Mouse (Mus musculus) hindbrain, postnatal 0 days (tissue): ENCODE data around the gene Hivep2. TPM values are rescaled to one million over a fixed set of nuclear protein-coding genes. Genes with fewer than 3 reads are reported as not detected.

Experiments
- ATAC-seq: fragments of 200-750 bp; cut with Nextera tagmentation; 2 replicates; pipeline ENCODE4 v1.8.0; 2017; ENCODE audit warnings: mild to moderate bottlenecking, moderate TSS enrichment, moderate library complexity
- DNase-seq: peaks from one replicate; pipeline ENCODE4 v3.0.0-alpha.2; 2015; ENCODE audit warnings: low spot score
- H3K27ac ChIP-seq: fragments of 300-500 bp; sonication (generic); 2 replicates; pipeline ENCODE4 v1.5.1; 2014; ENCODE audit warnings: mild to moderate bottlenecking
- H3K27me3 ChIP-seq: fragments of 300-500 bp; sonication (generic); 2 replicates; pipeline ENCODE4 v1.6.1; 2014; ENCODE audit warnings: low read length, mixed read lengths; ENCODE audit not compliant: insufficient read depth
- H3K36me3 ChIP-seq: fragments of 300-500 bp; sonication (generic); 2 replicates; pipeline ENCODE4 v1.6.1; 2014; ENCODE audit warnings: low read length, mixed read lengths; ENCODE audit not compliant: insufficient read depth
- H3K4me1 ChIP-seq: fragments of 300-500 bp; sonication (generic); 2 replicates; pipeline ENCODE4 v1.6.1; 2014; ENCODE audit warnings: antibody characterized with exemption, low read length, mixed read lengths; ENCODE audit not compliant: insufficient read depth
- H3K4me2 ChIP-seq: fragments of 300-500 bp; sonication (generic); 2 replicates; pipeline ENCODE4 v1.6.1; 2014; ENCODE audit warnings: low read depth, mild to moderate bottlenecking, low read length, moderate library complexity, mixed read lengths
- H3K4me3 ChIP-seq: fragments of 300-500 bp; sonication (generic); 2 replicates; pipeline ENCODE4 v1.5.1; 2014; ENCODE audit warnings: low read length
- H3K9ac ChIP-seq: fragments of 300-500 bp; sonication (generic); replicated peaks from 2 replicates; pipeline ENCODE4 v1.6.1; 2014; ENCODE audit warnings: mild to moderate bottlenecking, low read length, moderate library complexity, mixed read lengths
- H3K9me3 ChIP-seq: fragments of 300-500 bp; sonication (generic); 2 replicates; pipeline ENCODE4 v1.6.1; 2016; ENCODE audit warnings: low read length, mixed read lengths
- CTCF ChIP-seq: IDR thresholded peaks from 2 replicates; pipeline ENCODE4 v1.5.1; 2016; ENCODE audit warnings: antibody characterized with exemption, control low read depth, low read depth
- WGBS: fragments of 180-500 bp; shearing (Covaris S2); extraction: QIAGEN DNeasy Blood & Tissue Kit; methylation state at CpG from one replicate; pipeline ENCODE4 v1.1.7; 2014; 5-methylcytosine and 5-hydroxymethylcytosine counted together
- polyA plus RNA-seq: library from polyadenylated mRNA; unstranded; fragments of >200 nt; fragmentation: Nextera tagmentation; extraction: Ambion mirVana; gene quantifications from 2 replicates; pipeline ENCODE4 v1.2.1, GENCODE M21; 2015
- total RNA-seq: library from RNA; depleted of rRNA; stranded (reverse); fragments of >200 nt; gene quantifications from 2 replicates; pipeline ENCODE4 v1.2.3, GENCODE M21; 2014

Gene Hivep2
- total and polyA plus RNA-seq, 2 experiments from 2014 or later = 13.6 to 43.5 TPM

DNA sequence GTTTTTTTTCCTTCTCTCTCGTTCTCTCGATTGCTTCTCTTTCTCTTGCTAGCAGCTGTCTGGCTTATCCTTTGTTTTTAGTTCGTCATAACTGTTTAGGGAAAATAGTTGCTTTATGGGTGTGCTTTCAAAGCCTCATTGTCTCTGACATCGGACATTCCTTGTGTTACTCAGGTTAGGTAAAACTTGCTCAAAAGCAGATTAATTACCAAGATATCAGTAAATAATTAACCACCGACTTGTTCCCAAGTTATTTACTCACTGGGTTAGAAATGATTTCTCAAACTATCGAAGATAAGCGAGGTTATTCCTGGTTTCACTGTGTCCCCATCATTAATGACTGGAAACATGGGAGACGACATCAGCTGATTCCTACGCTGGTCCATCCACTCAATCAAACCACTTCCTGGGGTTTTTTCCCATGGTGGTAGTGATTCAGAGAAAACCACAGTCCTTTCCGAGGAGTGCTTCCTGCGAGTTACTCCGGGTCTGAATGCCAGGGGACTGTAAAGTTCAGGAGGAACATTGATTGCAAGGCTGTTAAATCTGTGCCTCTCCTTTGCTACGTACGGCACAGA, 64.7 kb downstream of the Hivep2 start:
- WGBS = 92% methylated on average over 14 of the region's 14 CpGs
- TF ChIP-seq CTCF = no peak
- Histone ChIP-seq H3K4me1 (no peaks in the 10 kb centered on the region), H3K36me3 (no peaks in the 10 kb centered on the region), H3K9me3 (no peaks in the 10 kb centered on the region), H3K9ac (no peak overlapping the region), H3K27me3 (no peaks in the 10 kb centered on the region), H3K27ac (no peak overlapping the region), H3K4me2 (no peak overlapping the region), H3K4me3 (no peak overlapping the region)
- ATAC-seq = no peak
- DNase-seq = no peak

DNA sequence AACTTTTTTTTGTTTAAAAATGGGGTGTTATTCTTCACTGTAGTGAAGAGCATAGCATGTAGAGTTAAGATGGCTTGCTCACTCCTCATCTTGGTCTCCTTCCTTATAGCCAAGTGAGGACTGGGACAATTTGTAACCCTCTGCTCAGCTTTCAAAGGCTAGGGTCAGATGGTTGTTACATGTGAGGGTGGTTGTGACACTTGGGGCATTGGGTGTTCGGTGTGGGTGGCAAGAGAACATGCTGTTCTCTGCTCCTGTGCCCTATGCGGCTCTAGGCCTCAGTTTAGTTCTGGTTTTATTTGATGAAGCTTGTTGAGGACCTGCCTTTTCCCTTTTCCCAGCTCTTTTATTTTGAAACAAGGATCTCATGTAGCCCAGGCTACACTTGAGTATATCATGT, 66.7 kb downstream of the Hivep2 start:
- H3K9ac ChIP-seq = no peak overlapping the region
- no peaks in the 10 kb centered on the region for H3K36me3 ChIP-seq
- H3K4me3 ChIP-seq = no peak overlapping the region
- H3K27me3 ChIP-seq = no peaks in the 10 kb centered on the region
- H3K4me1 ChIP-seq = no peaks in the 10 kb centered on the region
- no peak overlapping the region for H3K4me2 ChIP-seq
- H3K9me3 ChIP-seq = no peaks in the 10 kb centered on the region
- no peak for TF ChIP-seq CTCF
- no peak overlapping the region for H3K27ac ChIP-seq
- DNase-seq = no peak
- 91% methylated on average over 2 of the region's 2 CpGs for WGBS
- ATAC-seq = no peak

DNA sequence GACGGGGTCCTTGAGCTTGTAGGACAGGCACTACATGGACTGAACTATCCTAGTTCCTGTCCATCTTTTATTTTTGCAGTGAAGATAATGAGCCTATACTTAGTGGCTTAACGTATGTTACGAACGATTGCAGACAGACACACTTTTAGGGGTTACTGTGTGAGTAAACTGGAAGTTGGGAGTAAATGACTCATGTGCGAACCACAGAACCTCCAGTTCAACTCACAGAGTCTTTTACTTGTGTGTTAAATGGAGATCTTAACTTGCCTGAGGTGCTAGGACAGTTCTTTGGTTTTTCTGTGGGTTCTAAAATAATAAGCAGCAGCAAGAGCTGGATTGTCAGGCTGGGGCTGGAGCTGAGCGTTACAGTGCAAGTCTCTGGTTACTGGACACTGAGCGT, 68.2 kb downstream of the Hivep2 start:
- no peaks in the 10 kb centered on the region for H3K36me3 ChIP-seq
- DNase-seq (no peak), ATAC-seq (no peak)
- 97% methylated on average over 7 of the region's 7 CpGs for WGBS
- no peak overlapping the region for H3K4me2 ChIP-seq
- H3K27ac ChIP-seq = no peak overlapping the region
- H3K4me1 ChIP-seq = no peaks in the 10 kb centered on the region
- no peak overlapping the region for H3K9ac ChIP-seq
- no peak overlapping the region for H3K4me3 ChIP-seq
- TF ChIP-seq CTCF = no peak
- H3K9me3 ChIP-seq = no peaks in the 10 kb centered on the region
- no peaks in the 10 kb centered on the region for H3K27me3 ChIP-seq

DNA sequence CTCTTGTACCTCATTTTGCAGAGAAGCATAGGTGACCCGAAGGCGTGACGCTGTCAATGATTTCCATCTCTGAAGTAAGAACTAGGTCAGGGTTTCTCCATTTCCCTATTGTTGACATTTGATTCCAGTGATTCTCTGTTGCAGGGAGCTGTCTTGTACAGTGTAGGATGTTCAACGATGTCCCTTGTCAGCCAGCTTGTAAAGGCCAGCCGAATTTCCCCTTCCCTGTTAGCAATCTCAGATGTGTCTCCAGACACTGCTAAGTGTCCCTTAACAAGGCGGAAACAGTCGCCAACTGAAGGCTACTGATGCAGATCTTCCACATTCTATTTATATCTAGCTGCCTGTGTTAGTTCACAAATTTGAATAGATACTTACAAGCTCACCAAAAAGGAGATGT, 68.9 kb downstream of the Hivep2 start:
- TF ChIP-seq CTCF = no peak
- Histone ChIP-seq H3K9ac (no peak overlapping the region), H3K4me1 (no peaks in the 10 kb centered on the region), H3K27me3 (no peaks in the 10 kb centered on the region), H3K27ac (no peak overlapping the region), H3K4me2 (no peak overlapping the region), H3K4me3 (no peak overlapping the region), H3K36me3 (no peaks in the 10 kb centered on the region), H3K9me3 (no peaks in the 10 kb centered on the region)
- 83% methylated on average over 7 of the region's 7 CpGs for WGBS
- DNase-seq (no peak), ATAC-seq (no peak)

DNA sequence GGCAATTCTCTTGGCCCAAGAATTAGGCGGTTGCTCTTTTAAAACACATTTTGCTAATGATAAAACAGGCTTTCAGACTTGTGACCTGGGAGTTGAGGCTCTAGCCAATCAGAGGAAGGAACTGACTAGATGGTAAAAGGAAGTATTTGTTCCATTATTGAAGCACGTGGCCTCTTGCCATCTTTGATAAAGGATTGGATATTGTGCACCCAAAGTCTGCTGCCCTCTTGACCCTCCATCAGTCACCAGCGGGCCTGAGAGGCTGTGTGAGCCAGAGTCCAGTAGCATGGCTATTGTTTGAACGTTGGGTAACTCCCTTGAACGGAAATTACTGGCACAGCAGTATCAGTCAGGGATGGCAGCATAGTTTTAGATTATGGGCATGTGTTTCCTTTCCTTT, 69.7 kb downstream of the Hivep2 start:
- WGBS = 40% methylated on average over 5 of the region's 5 CpGs

DNA sequence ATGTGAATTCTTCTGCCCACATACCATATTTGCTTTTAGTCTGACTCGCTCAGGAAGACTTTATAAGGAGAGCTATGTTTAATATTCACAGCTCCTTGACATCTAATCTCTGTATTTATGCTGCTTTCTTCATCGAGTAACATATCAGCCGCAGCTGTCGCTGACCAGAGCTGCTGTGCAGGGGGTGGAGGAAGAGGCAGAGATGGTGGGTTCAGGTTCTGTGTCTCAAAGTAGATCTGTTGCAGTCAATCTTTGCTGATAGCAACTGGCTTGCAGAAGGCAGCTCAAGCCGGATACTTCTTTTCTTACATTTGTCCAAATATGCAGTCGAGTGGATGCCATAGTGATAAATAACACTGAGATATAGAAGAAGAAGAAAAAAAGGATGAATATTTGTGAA, 70.6 kb downstream of the Hivep2 start:
- H3K27me3 ChIP-seq = no peaks in the 10 kb centered on the region

More for the DNA sequence above, 69.7 kb downstream of the Hivep2 start:
- no peaks in the 10 kb centered on the region for H3K36me3 ChIP-seq
- no peak for DNase-seq
- no peak overlapping the region for H3K4me3 ChIP-seq
- no peaks in the 10 kb centered on the region for H3K9me3 ChIP-seq
- no peak overlapping the region for H3K27ac ChIP-seq
- no peak for ATAC-seq
- no peak overlapping the region for H3K4me2 ChIP-seq
- H3K4me1 ChIP-seq = no peaks in the 10 kb centered on the region
- no peak overlapping the region for H3K9ac ChIP-seq
- no peaks in the 10 kb centered on the region for H3K27me3 ChIP-seq
- TF ChIP-seq CTCF = no peak

DNA sequence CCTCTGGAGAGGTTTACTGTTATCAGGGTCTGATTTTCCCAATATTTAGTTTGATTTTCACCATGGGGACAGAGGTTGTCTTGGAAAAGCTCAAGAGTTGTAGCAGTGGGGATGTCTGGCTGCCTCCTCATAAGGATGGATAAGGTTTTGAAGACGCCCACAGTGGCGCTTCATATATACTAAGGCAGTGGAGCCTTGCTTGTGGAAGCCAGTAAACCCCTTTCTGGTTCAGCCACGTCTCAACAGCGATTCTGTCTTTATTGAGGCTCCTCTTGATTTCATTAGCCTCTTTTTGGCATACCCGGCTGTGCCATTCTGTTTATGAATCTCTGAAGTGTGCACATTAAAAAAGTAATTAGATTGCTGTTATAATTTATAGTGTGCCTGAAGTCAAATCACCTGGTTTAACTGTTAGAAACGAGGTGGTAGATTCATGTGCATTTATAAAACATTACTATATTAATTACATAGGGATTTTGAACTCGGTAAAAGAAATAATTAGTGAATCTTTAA, 72.2 kb downstream of the Hivep2 start:
- H3K27ac ChIP-seq = no peak overlapping the region
- no peak overlapping the region for H3K9ac ChIP-seq
- no peaks in the 10 kb centered on the region for H3K27me3 ChIP-seq
- H3K4me2 ChIP-seq = no peak overlapping the region
- no peaks in the 10 kb centered on the region for H3K9me3 ChIP-seq
- no peaks in the 10 kb centered on the region for H3K4me1 ChIP-seq
- DNase-seq (no peak), ATAC-seq (no peak)
- H3K36me3 ChIP-seq = no peaks in the 10 kb centered on the region
- 75% methylated on average over 7 of the region's 7 CpGs for WGBS
- no peak for TF ChIP-seq CTCF
- H3K4me3 ChIP-seq = no peak overlapping the region

More for the DNA sequence above, 70.6 kb downstream of the Hivep2 start:
- no peak for ATAC-seq
- Histone ChIP-seq H3K4me2 (no peak overlapping the region), H3K4me1 (no peaks in the 10 kb centered on the region), H3K27ac (no peak overlapping the region), H3K9ac (no peak overlapping the region), H3K36me3 (no peaks in the 10 kb centered on the region), H3K9me3 (no peaks in the 10 kb centered on the region), H3K4me3 (no peak overlapping the region)
- TF ChIP-seq CTCF = no peak
- 92% methylated on average over 6 of the region's 6 CpGs for WGBS
- DNase-seq = no peak
